Mouse (Mus musculus) neural tube, embryonic 12.5 days (tissue): ENCODE measurements at regions not wholly inside any gene's neighbourhood (a gene's known extent, or its start where the extent isn't known, plus 50 kb on each side); places are given as distances from the start of the nearest gene placed in this dataset.
A peak's percentile ranks its signal among the peaks of the same experiment; 100 is the strongest.

Experiments
- ATAC-seq: fragments of 200-750 bp; cut with Nextera tagmentation; 2 replicates; pipeline ENCODE4 v1.8.0; 2017; ENCODE audit warnings: low read depth, mild to moderate bottlenecking, moderate TSS enrichment, moderate library complexity; ENCODE audit not compliant: low FRiP score
- H3K27ac ChIP-seq: fragments of 300-500 bp; sonication (generic); 2 replicates; pipeline ENCODE4 v1.5.1; 2016
- H3K27me3 ChIP-seq: fragments of 300-500 bp; sonication (generic); replicated peaks from 2 replicates; pipeline ENCODE4 v1.6.1; 2016; ENCODE audit warnings: mild to moderate bottlenecking
- H3K36me3 ChIP-seq: fragments of 300-500 bp; sonication (generic); 2 replicates; pipeline ENCODE4 v1.6.1; 2016; ENCODE audit warnings: mild to moderate bottlenecking
- H3K4me1 ChIP-seq: fragments of 300-500 bp; sonication (generic); 2 replicates; pipeline ENCODE4 v1.6.1; 2016
- H3K4me2 ChIP-seq: fragments of 300-500 bp; sonication (generic); replicated peaks from 2 replicates; pipeline ENCODE4 v1.6.1; 2016; ENCODE audit warnings: mild to moderate bottlenecking
- H3K4me3 ChIP-seq: fragments of 300-500 bp; sonication (generic); 2 replicates; pipeline ENCODE4 v1.5.1; 2016
- H3K9ac ChIP-seq: fragments of 300-500 bp; sonication (generic); 2 replicates; pipeline ENCODE4 v1.6.1; 2016; ENCODE audit warnings: mild to moderate bottlenecking
- H3K9me3 ChIP-seq: fragments of 300-500 bp; sonication (generic); 2 replicates; pipeline ENCODE4 v1.6.1; 2016; ENCODE audit warnings: mild to moderate bottlenecking
- WGBS: fragments of 180-500 bp; shearing (Covaris S2); methylation state at CpG from one replicate; pipeline ENCODE4 v1.1.7; 2016; 5-methylcytosine and 5-hydroxymethylcytosine counted together

GRCm38 (mm10) chr12:52390242-52390641, 113.5 kb upstream of the Arhgap5 start:
- no peaks in the 10 kb centered on the region for H3K9me3 ChIP-seq
- no peaks in the 10 kb centered on the region for H3K27me3 ChIP-seq
- H3K27ac ChIP-seq, result no peak overlapping the region
- H3K4me1 ChIP-seq, result peaks cover 8% of the 10 kb centered on the region; the same call in 1 of the 2 replicates
- H3K9ac ChIP-seq, result no peak overlapping the region
- WGBS, result 27% methylated on average over 4 of the region's 4 CpGs
- H3K36me3 ChIP-seq, result no peaks in the 10 kb centered on the region
- ATAC-seq, result peak; percentile 50; the same call in 1 of the 2 replicates
- H3K4me2 ChIP-seq, result no peak overlapping the region
- H3K4me3 ChIP-seq, result no peak overlapping the region

GRCm38 (mm10) chr12:52392636-52393035, 111.1 kb upstream of the Arhgap5 start:
- Histone ChIP-seq H3K4me1 (peaks cover 11% of the 10 kb centered on the region), H3K36me3 (no peaks in the 10 kb centered on the region), H3K27me3 (no peaks in the 10 kb centered on the region), H3K9me3 (no peaks in the 10 kb centered on the region), H3K9ac (no peak overlapping the region), H3K27ac (no peak overlapping the region), H3K4me2 (no peak overlapping the region), H3K4me3 (no peak overlapping the region)
- 72% methylated on average over 4 of the region's 4 CpGs for WGBS
- no peak for ATAC-seq

- 71% methylated on average over 15 of the region's 15 CpGs for WGBS
- Histone ChIP-seq H3K9me3 (no peaks in the 10 kb centered on the region), H3K27ac (no peak overlapping the region), H3K36me3 (no peaks in the 10 kb centered on the region), H3K4me1 (peaks cover 12% of the 10 kb centered on the region), H3K27me3 (no peaks in the 10 kb centered on the region), H3K4me2 (no peak overlapping the region), H3K4me3 (no peak overlapping the region), H3K9ac (no peak overlapping the region)
- 0 out of 2 replicates have a peak, but pooled peaks have one; percentile 56 for ATAC-seq
Measured at GRCm38 (mm10) chr12:52393981-52394718, 109.6 kb upstream of the Arhgap5 start.

- 87% methylated on average over 3 of the region's 3 CpGs for WGBS
- Histone ChIP-seq H3K36me3 (no peaks in the 10 kb centered on the region), H3K4me1 (peaks cover 12% of the 10 kb centered on the region), H3K9me3 (no peaks in the 10 kb centered on the region), H3K4me3 (no peak overlapping the region), H3K27ac (no peak overlapping the region), H3K4me2 (no peak overlapping the region), H3K9ac (no peak overlapping the region), H3K27me3 (no peaks in the 10 kb centered on the region)
- ATAC-seq, result 0 out of 2 replicates have a peak, but pooled peaks have one; percentile 2
Measured at GRCm38 (mm10) chr12:52394719-52395062, 109.1 kb upstream of the Arhgap5 start.

- H3K27ac ChIP-seq, result no peak overlapping the region
- H3K4me1 ChIP-seq, result peaks cover 12% of the 10 kb centered on the region
- H3K4me3 ChIP-seq, result no peak overlapping the region
- no peaks in the 10 kb centered on the region for H3K27me3 ChIP-seq
- no peaks in the 10 kb centered on the region for H3K9me3 ChIP-seq
- H3K4me2 ChIP-seq, result no peak overlapping the region
- no peaks in the 10 kb centered on the region for H3K36me3 ChIP-seq
- WGBS, result 54% methylated on average over 4 of the region's 4 CpGs
- no peak overlapping the region for H3K9ac ChIP-seq
- ATAC-seq, result no peak
Measured at GRCm38 (mm10) chr12:52395111-52395510, 108.7 kb upstream of the Arhgap5 start.

GRCm38 (mm10) chr12:52396178-52396841, 107.5 kb upstream of the Arhgap5 start:
- Histone ChIP-seq H3K27me3 (no peaks in the 10 kb centered on the region), H3K4me3 (no peak overlapping the region), H3K9me3 (no peaks in the 10 kb centered on the region), H3K4me1 (peaks cover 8% of the 10 kb centered on the region; the same call in 1 of the 2 replicates), H3K4me2 (no peak overlapping the region), H3K36me3 (no peaks in the 10 kb centered on the region), H3K27ac (no peak overlapping the region), H3K9ac (no peak overlapping the region)
- ATAC-seq, result no peak
- WGBS, result 50% methylated on average over 14 of the region's 14 CpGs

- no peak for ATAC-seq
- Histone ChIP-seq H3K9ac (no peak overlapping the region), H3K27me3 (no peaks in the 10 kb centered on the region), H3K4me1 (peaks cover 8% of the 10 kb centered on the region; the same call in 1 of the 2 replicates), H3K4me2 (no peak overlapping the region), H3K4me3 (no peak overlapping the region), H3K9me3 (no peaks in the 10 kb centered on the region), H3K27ac (no peak overlapping the region), H3K36me3 (no peaks in the 10 kb centered on the region)
- WGBS, result 68% methylated on average over 2 of the region's 2 CpGs
Measured at GRCm38 (mm10) chr12:52397718-52398510, 105.9 kb upstream of the Arhgap5 start.

GRCm38 (mm10) chr12:52398511-52398975, 105.2 kb upstream of the Arhgap5 start:
- peaks cover 8% of the 10 kb centered on the region; the same call in 1 of the 2 replicates for H3K4me1 ChIP-seq
- ATAC-seq, result no peak
- 88% methylated on average over 6 of the region's 6 CpGs for WGBS
- H3K27ac ChIP-seq, result no peak overlapping the region
- no peak overlapping the region for H3K4me3 ChIP-seq
- H3K9ac ChIP-seq, result no peak overlapping the region
- no peak overlapping the region for H3K4me2 ChIP-seq
- no peaks in the 10 kb centered on the region for H3K27me3 ChIP-seq
- no peaks in the 10 kb centered on the region for H3K36me3 ChIP-seq
- H3K9me3 ChIP-seq, result no peaks in the 10 kb centered on the region

- 84% methylated on average over 3 of the region's 3 CpGs for WGBS
- H3K36me3 ChIP-seq, result no peaks in the 10 kb centered on the region
- H3K27ac ChIP-seq, result no peak overlapping the region
- H3K4me1 ChIP-seq, result peaks cover 6% of the 10 kb centered on the region; the same call in 1 of the 2 replicates
- no peak for ATAC-seq
- H3K27me3 ChIP-seq, result no peaks in the 10 kb centered on the region
- no peak overlapping the region for H3K4me2 ChIP-seq
- H3K9me3 ChIP-seq, result no peaks in the 10 kb centered on the region
- H3K9ac ChIP-seq, result no peak overlapping the region
- no peak overlapping the region for H3K4me3 ChIP-seq
Measured at GRCm38 (mm10) chr12:52400099-52400498, 103.7 kb upstream of the Arhgap5 start.

- H3K27me3 ChIP-seq, result no peaks in the 10 kb centered on the region
- H3K27ac ChIP-seq, result no peak overlapping the region
- H3K36me3 ChIP-seq, result no peaks in the 10 kb centered on the region
- ATAC-seq, result no peak
- H3K9ac ChIP-seq, result no peak overlapping the region
- 93% methylated on average over 4 of the region's 4 CpGs for WGBS
- peaks cover under 1% of the 10 kb centered on the region; the same call in 1 of the 2 replicates for H3K4me1 ChIP-seq
- no peak overlapping the region for H3K4me2 ChIP-seq
- H3K9me3 ChIP-seq, result no peaks in the 10 kb centered on the region
- no peak overlapping the region for H3K4me3 ChIP-seq
Measured at GRCm38 (mm10) chr12:52402711-52403110, 101.1 kb upstream of the Arhgap5 start.

- Histone ChIP-seq H3K27ac (no peak overlapping the region), H3K4me3 (no peak overlapping the region), H3K36me3 (no peaks in the 10 kb centered on the region), H3K9me3 (no peaks in the 10 kb centered on the region), H3K9ac (no peak overlapping the region), H3K27me3 (no peaks in the 10 kb centered on the region), H3K4me2 (no peak overlapping the region), H3K4me1 (no peaks in the 10 kb centered on the region)
- 74% methylated on average over 6 of the region's 6 CpGs for WGBS
- no peak for ATAC-seq
Measured at GRCm38 (mm10) chr12:52406386-52406785, 97.4 kb upstream of the Arhgap5 start.

GRCm38 (mm10) chr12:52408307-52408895, 95.4 kb upstream of the Arhgap5 start:
- H3K27ac ChIP-seq, result no peak overlapping the region
- no peak for ATAC-seq
- H3K9me3 ChIP-seq, result no peaks in the 10 kb centered on the region
- H3K4me2 ChIP-seq, result no peak overlapping the region
- no peaks in the 10 kb centered on the region for H3K27me3 ChIP-seq
- 93% methylated on average over 8 of the region's 8 CpGs for WGBS
- no peak overlapping the region for H3K9ac ChIP-seq
- H3K36me3 ChIP-seq, result no peaks in the 10 kb centered on the region
- H3K4me1 ChIP-seq, result 0 out of 2 replicates have a peak, but pooled peaks cover 5% of the 10 kb centered on the region
- H3K4me3 ChIP-seq, result no peak overlapping the region
